Mouse (Mus musculus) cerebellum, adult 18-20 months (tissue): ENCODE measurements around the gene Tmem129.

Source experiments
- DNase-seq, 2 experiments: peaks; one replicate each; pipeline ENCODE4 v3.0.0; 2021

The Tmem129 gene

DNA sequence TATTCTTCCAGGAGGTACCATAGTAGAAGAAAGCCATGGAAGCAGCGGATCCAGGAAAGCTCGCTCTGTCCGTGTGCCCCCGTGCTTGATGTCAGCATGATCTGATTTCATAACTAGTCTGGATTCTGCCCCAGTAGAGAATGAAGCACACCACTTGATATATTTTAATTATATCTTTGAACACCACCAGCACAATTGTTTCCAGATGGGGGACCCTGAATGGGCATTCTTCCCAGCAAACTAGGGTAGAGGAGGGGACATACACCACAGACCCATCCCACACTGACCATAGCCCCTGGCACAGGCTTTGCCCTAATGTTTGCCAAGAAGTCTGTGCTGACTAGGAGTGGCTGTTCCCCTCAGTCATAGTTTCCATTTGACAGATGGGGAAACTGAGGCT lies 26.7 kb upstream of the Tmem129 start:
- no peak for DNase-seq

DNA sequence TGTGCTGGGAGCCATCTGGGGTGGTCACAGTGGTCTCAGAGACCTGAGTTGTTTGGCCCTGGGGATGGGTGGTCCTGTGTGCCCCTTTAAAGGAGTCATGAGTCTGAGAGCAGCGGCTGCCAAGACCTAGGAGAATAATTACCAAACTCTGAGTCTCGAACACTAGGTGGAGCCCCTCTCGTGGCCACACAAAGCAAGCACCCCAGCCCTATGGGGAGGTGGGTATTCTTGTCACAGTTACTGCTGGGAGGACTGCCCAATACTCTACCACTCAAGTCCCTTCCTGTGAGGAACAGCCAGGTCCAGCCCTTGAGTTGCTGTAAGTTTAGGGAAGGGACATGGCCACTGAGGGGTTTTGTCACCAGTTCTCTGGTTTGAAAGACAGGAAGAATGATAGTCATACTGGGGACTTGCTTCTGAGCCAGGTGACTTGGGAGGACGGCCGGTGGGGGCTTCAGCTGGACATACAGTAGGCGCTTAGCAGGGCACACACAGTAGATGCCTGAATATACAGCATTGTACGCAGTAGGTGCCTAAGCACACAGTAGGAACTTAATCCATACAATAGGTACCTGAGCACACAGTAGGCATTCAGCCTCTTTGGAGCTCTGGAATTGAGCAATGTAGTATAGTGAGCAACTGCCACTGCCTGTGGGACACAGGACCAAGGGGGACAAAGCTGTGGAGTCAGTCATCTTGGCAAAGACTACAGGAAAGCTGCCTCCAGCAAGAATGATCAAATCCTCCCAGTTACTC lies 25.9 kb upstream of the Tmem129 start:
- DNase-seq = peak in 1 of 2 experiments; percentile 16

DNA sequence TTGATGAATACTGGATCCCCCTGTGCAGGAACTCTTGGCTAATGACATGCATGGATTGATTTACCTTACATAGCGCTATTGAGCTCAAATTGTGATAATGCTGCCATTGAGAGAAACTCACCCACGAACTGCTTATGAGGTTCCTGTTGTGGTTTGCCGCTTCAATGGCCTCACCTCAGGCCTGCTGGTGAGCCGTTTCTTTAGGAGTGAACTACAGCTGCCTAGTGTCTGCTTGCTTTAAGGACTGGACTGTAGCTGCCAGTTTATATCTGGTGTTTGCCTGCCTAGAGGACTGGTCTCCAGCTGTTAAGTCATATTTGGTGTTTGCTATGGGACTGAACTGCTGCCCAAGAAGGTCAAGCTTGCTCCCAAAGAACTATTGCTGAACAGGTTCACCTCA lies 24.7 kb upstream of the Tmem129 start:
- no peak for DNase-seq

DNA sequence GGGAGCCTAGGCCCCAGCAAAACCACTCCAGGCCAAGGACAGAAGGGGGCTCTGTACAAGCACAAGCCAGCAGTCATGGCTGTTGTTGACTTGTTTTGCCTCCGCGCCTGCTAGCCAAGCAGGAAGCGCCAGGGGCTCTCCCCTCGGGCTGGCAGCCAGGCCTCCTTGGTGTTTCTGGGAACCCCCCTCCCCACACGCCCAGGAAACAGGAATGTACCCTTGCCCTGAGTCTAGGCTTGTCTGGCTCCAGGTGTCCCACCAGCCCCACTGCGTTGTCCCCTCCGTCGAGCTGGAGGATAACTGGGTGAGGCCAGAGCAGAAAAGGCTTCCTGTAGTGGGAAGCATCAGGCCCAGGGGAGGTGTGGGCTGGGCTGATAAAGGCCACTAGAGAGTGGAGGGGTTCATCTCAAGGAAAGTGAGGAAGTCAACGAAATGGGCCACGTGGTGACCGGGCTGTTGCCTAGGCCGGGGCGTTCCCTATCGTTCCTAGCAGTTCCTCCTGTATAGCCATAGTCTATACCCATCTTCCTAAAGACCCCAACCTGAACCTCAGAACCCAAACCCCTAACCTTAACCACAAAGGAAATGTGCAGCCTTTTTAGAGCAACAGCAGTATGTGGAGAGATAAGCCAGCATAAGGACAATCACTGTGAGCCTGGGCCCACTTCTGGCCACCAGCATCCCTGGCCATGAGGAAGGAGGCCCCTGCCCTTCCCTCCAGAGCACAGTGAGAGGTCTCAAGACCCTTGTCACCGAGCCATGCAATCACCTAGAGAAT lies 23.6 kb upstream of the Tmem129 start:
- no peak for DNase-seq

DNA sequence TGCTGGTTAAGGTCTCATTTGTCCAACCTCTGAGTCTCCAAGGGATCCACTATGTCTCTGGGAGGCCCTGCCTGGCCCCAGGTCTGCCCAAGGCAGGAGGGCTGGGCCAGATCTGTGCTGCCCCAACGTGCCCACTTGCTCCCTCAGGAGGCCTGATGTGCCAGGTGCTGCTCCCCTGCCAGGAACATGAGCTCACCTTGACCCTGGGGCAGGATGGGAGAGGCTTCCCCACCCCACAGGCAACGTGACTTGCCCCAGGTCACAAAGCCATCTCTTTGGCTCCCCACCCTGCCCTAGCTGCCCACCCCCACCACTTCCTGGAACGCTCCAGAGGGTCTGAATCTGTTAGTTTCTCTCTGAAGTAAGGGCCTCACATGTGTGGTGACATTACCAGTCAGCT lies 22.8 kb upstream of the Tmem129 start:
- no peak for DNase-seq

DNA sequence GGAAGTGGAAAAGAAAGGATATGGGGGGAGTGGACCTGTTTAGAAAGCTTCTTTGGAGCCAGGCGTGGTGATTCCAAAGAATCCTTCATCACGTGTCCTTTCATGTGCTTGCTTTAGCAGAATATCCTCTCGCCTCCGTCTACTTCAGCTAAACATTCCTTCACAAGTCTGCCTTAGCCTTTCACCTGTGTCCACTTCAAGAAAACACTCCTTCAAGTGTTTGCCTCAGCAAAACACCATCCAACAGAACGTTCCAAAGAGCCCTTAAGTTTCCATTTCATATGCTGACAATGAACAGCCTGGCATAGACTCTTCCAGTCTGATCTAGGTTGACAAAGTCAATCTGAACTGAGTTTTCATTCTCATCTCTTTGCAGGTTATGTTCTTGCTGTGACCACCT lies 20.0 kb upstream of the Tmem129 start:
- DNase-seq = no peak

DNA sequence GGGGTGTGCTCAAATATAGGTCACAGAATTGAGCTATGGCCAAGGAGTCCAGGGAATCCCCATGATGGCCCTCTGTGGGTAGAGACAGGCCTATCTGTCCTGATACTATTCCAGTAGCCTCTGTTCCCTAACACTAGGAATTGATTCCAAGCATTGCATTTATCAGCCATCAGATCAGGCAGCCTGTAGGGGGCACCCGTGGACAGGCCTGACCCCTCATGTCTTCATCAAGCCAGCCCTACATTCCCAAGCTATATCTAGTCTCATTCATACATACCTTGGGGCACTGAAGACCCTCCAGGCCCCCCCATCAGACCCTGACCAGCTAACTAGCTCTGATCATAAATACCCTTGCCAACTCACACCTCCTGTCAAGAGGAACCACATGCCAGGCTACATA lies 17.7 kb upstream of the Tmem129 start:
- peak; percentile 31 to 49 for DNase-seq

DNA sequence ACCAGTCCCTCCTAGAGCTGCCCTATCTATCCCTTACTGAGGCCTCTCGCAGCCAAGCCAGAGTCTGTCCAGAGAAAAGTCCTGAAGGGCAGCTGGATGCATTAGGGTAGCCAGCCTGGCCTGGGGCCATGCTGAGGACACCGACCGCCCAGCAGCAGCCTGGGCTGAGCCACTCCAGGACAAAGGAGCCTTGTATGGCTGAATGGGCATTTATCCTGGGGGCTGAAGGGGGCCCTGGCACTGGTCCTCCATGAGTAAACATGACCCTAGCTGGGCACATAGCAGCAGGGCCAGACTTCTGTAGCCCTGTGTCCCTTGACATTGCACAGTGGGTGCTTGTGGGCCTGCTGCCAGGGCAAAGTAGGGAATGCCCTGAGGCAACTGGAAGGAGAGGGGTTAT lies 16.2 kb upstream of the Tmem129 start:
- DNase-seq = peak; percentile 25 to 38

DNA sequence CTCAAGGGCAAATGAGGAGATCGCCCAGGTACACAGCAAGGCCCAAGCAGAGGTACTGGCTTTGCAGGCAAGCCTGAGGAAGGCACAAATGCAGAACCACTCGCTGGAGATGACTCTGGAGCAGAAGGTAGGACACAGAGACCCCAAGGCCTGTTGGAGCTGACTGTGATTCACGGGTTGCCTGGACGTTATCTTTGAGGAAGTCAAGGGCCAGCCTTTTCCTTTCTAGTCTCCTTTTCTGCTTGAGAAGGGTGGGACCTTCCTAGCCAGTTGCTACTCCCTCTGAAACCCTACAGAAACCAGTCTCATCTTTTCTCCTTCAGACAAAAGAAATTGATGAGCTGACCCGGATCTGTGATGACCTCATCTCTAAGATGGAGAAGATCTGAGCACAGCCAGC lies 13.4 kb upstream of the Tmem129 start:
- DNase-seq = no peak

DNA sequence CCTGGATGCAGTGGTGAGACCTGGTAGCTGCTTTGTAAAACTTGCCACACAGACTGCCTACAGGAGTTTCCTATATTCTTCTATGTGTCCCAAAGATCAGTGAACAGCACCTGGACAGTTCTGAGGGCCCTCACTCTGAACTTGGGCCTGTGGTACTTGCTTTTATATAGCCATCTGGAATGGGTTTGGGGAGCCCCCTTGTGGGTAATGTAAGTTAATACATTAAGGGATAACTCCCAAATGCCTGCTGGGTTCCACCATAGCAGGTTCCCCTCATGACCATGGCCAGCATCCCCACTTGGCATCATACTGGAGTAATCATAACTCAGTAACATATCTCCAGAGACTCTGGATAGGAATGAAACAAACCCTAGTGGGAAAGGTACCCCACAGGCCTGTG lies 10.0 kb upstream of the Tmem129 start:
- peak in 1 of 2 experiments; percentile 15 for DNase-seq

DNA sequence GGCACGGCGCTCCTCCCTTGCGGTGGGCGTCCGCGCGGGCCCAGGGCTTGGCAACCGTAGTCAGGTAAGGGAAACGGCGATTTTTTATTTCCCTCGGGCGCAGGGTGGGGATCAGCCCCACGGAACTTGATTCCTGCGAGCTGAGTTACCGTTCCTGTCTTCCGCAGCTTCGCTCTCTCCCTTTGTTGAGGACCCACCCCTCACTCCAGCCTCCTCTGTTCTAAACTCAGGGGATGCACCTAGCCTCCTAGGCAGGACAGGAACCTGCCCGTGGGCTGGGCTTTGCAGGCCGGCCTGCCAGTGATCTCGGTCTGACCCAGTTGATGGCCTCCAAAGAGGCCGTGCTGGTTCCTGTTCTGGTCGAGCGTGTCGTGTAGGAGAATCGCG lies 441 bp upstream of the Tmem129 start:
- no peak for DNase-seq

DNA sequence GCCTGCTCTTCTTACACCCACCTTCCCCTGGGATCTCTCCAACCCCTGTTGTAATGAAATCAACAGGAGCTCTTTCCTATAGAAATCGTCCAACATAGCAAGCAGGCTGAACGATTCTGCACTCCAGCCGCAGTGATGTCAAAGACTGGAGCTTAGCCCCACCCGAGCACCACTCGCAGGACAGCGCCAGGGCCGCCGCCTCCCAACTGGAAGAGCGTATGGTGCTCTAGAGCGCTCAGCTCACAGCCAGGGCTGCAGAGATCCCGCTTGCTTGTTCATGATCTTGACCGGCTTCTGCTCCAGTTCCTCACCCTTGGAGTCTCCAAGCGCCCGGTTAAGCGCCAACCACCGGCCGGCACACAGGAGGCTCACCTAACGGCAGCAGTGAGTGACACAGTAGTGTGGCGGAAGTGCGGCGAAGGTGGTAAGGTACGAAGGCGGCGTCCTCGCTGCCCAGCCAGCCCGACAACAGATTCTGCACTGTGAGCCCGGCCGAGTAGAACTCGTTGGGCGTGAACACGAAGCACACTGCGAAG lies 897 bp downstream of the Tmem129 start:
- no peak for DNase-seq

DNA sequence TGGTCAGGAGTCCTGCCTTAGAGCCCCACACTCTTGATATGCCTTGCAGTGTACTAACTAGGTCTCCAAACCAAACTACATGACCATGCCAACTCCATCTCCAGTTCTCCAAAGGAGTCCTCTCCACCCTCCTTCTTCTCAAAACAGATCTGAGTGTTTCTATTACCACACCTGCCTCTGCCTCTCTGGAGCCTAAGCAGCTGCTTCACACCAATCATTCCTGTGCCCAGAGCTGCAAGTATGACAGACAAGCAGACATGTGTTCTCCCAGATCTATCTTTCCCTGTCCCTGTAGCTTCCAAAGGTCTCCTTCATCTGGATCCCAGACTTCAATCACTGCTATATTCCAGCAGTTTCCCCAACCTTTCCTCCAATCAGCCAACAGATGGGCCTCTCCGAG lies 1.5 kb downstream of the Tmem129 start:
- no peak for DNase-seq

DNA sequence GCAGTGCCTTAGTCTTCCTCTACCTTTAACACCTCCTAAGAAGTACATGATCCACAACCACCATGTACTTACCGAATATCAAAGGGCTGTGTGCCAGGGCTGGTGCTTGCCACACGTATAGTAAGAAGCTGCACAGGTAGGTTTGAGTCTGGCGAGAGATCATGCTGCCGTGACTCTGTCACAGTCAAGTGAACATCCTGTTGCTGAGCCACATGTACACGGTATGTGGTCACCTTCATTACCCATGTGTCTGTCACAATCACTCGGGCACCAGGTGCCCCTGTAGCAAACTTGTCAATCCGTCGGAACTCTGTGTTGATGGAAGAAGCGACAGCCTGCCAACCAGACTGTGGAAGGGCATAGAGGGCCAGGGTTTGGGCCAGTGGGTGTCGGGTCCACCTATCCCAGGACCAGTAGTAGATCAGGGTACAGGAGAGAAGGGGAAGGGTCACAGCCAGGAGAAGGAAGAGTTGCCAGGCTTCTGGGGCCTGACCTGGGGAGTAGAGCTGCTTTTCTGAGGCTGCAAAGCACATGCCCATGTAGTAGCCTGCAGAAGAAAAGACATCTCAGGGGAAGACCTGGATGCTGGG lies 2.9 kb downstream of the Tmem129 start:
- peak in 1 of 2 experiments; percentile 13 for DNase-seq

DNA sequence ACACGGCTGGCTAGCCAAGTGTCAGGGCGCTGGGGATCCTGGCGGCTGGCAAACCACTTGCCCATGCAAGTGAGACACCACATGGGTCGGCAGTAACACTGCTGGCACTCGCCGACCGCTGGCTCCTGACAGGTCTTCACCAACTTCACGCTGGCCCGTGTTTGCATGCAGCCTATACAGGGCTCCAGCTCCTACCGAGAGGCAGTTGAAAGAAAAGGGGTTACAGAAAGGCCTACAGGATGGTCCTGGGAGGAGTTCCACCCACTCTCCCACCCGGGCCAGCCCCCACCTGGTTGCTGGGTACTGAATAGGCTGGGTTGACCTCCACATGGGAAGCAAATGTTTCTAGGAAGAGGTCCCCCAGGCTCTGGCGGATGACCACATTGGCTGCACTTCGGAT lies 3.8 kb downstream of the Tmem129 start:
- DNase-seq = peak in 1 of 2 experiments; percentile 15

DNA sequence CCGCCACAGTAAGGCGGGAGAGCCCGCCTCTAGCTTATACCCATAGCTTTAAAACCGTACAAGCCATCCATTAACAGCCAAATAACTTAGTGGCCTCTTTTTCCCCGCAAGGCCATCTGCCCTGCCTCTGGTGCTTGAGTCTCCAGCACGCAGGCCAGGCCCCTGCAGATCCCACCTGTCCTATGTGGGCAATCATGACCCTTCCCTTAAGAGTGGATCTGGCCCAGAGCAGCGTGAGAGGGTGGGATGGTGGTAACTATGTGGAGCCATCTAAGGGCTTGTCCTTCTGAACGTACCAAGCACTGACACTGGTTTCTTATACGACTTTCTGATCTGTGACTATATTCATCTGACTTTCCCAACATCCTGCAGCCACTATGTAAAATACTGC lies 5.4 kb downstream of the Tmem129 start:
- no peak for DNase-seq

DNA sequence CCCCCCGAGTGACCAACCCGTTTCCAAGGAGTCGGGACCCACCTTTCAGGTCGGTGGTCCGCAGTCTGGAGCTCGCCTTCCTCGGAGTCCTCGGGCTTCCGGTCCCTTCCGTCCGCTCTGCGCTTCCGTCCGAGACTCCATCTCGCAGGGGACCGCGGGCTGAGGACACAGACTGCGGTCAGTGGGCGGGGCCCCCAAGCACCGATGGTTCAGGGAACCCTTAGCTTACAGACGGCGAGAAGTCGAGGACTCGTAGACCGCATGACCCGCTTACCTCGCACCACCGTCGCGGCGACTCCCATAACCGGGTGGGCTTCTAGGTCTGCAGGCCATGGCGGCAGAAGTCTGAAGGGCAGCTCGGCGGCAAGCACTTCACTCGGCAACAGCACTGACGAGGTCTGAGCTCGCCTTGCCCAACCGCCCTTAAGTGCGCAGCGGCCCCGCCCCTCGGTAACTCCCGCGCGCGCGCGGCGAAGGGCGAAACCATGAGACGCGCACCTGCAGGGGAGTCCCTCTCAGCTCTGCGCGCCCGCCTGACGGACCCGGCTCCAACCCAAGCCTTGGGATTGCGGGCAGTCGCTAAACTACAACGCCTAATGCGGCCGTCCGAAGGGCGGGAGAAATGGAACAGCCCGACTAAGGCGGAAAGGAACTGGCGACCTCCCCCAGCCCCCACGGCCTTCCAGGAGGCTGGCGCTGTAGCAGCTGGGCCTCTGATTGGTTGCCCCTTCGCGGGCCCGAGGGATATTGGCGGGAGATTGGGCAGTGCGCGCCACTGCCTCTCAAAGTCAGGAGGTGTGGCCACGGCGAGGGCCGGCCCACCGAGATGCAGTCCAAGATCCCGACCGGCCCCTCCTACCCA lies 6.1 kb downstream of the Tmem129 start, which contains the start of gene Slbp:
Gene Slbp, minus strand, starts transcription at position 654 of the 862 bp plus-strand sequence.
- DNase-seq = peak; percentile 95 to 97

DNA sequence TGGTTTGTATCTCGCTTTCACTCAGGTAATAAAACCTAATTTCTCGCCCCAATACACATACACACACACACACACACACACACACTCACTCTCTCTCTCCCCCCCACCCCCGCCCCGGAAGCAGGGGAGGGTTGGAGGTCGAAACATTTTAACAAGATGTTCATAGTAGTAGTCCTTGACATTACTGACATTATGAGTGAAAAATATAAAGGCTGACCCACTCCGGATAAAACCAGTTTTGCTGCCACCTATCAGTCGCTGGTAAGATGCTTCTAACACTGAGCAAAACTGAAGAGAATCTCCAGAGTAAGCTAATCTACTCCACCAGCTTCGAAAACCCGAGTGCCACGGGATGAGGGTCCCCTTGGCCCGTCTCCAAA lies 6.7 kb downstream of the Tmem129 start:
- DNase-seq = no peak

DNA sequence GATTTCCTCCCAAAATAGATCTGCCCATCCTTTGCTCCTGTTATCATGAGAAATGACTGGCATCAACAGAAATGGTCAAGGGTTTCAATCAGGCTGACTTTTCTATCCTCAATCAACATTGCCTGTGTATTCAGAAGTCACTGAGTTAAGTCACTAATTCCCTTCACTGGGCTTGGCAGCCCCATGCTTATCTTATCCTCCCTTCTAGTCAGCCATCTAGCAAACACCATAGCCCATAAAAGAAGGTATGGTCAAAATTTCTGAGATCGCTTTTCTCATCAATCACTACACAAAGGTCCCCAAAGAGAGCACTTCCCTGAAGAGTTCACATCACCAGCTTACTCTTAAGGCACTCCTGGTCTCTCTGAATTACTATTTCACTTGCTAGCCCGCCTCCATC lies 7.2 kb downstream of the Tmem129 start:
- DNase-seq = no peak

DNA sequence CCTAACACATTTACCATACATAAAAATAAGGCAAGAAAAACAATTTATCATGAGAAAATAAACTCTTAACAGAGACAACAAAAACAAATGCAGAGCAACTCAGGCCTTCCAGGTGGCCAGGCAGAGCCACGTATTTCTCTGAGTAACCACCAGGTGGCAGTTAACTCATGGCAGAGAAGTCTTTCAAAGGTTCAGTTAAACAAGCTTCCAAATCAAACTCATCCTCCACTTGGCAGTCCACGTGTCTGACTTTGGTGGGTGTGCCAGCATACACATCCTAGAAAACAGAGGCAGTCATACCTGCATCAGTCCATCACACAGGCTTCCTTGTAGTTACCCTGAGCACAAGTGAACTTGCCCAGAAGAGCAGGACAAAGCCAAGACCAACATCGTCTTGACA lies 17.6 kb downstream of the Tmem129 start:
- peak; percentile 50 to 57 for DNase-seq

DNA sequence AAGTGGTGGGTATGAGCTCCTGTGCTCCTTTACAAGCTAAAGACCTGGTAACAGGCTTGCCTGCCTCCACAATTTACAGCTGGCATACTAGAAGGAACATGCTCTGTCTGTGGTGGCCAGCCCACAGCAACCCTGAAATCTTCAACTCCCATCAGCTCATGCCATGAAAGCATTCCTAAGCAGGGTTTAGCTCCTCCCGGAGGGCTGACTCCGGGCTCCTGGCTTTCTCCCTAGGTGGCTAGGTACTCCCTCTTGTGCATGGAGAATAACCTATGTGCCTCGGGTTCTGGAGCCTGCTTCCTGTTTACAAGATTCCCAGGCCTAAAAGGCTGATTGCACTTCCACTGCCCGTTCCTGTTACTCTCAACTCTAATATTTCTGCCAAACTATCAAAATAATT lies 19.4 kb downstream of the Tmem129 start:
- no peak for DNase-seq

DNA sequence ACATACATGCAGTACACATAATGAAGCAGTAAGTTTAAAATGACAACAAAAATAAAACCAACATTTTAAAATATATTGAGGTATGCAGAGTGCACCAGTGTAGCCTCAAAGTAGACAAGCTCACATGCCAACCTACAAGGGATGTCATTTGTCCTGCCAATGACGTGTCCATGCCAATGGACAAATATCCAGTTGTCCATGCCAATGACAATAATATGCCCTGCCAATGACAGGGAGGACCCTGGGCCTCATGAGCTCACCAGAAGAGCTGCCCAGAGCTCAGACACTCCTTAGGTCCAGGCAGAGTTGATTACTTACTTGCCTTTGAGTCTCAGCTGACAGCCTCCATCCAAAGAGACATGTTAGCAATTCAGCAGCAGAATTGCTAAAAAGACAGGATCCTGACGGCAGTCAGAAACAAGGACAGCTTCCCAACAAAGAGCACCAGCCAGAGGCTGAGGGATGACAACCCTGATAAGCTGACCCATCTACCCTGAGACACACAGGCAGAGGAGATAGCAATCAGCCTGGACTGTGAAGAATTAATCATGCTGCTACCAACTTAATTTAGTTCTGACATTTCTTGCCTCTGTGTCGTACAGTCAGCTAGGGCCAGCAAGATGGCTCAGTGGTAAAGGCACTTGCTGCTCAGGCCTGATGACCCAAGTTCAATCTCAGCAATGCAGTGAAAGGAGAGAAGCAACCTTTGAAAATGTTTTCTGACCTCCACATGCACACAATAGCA lies 20.4 kb downstream of the Tmem129 start:
- no peak for DNase-seq
